Mouse (Mus musculus) central nervous system, embryonic 14 days (tissue): Measurements from ENCODE around the gene Spocd1. TPM values are rescaled to one million over a fixed set of nuclear protein-coding genes. Genes with fewer than 3 reads are reported as not detected.

Experiments
- polyA plus RNA-seq: library from polyadenylated mRNA; depleted of rRNA; stranded (reverse); fragments of >200 nt; gene quantifications from 2 replicates; pipeline ENCODE4 v1.2.3, GENCODE M21; 2012; rRNA removed

Spocd1 gene
- 0.06 and 0.09 TPM in 2 replicates for polyA plus RNA-seq

GRCm38 (mm10) chr4:129928949-129929348 is at the start of gene Spocd1:
Gene Spocd1, plus strand, starts transcription at chr4:129929249.

GRCm38 (mm10) chr4:129984421-129985061 is 55.5 kb downstream of the Spocd1 start, which contains the start of gene Adgrb2:
Gene Adgrb2, plus strand, starts transcription at chr4:129984870.

Other genes with a start within 250 kb of the Spocd1 start
- gene Tmem39b, start 232.4 kb upstream of the Spocd1 start, polyA plus RNA-seq: 52.7 and 53.0 TPM in 2 replicates
- gene Khdrbs1, start 186.9 kb upstream of the Spocd1 start, polyA plus RNA-seq: 97.4 and 97.6 TPM in 2 replicates
- gene Ptp4a2, start 118.0 kb upstream of the Spocd1 start, polyA plus RNA-seq: 87.5 and 88.2 TPM in 2 replicates
- gene Adgrb2, start 55.6 kb downstream of the Spocd1 start, polyA plus RNA-seq: 111 and 112 TPM in 2 replicates
- 32.1 and 90.1 TPM in 2 replicates for gene Col16a1, start 118.6 kb downstream of the Spocd1 start, polyA plus RNA-seq
- 53.2 and 56.4 TPM in 2 replicates for gene Pef1, start 173.3 kb downstream of the Spocd1 start, polyA plus RNA-seq
- gene Hcrtr1, start 210.1 kb downstream of the Spocd1 start, polyA plus RNA-seq: 1.1 and 1.5 TPM in 2 replicates
- 5.7 and 11.3 TPM in 2 replicates for gene Tinagl1, start 245.9 kb downstream of the Spocd1 start, polyA plus RNA-seq